Mouse (Mus musculus): Measurements from ENCODE around the gene Tmem268.

Tmem268 gene

GRCm38 (mm10) chr4:63558407-63559081, at the start of gene Tmem268:
Gene Tmem268, plus strand, starts transcription at chr4:63558781.
- DNase-seq (ENCODE audit: low spot score) = peak; percentile 73

- no peak for DNase-seq (ENCODE audit: low spot score)
Measured at GRCm38 (mm10) chr4:63512921-63513320, 45.7 kb upstream of the Tmem268 start.

GRCm38 (mm10) chr4:63514454-63514984, 44.1 kb upstream of the Tmem268 start:
- no peak for DNase-seq (ENCODE audit: low spot score)

- no peak for DNase-seq (ENCODE audit: low spot score)
Measured at GRCm38 (mm10) chr4:63515021-63515420, 43.6 kb upstream of the Tmem268 start.

- no peak for DNase-seq (ENCODE audit: low spot score)
Measured at GRCm38 (mm10) chr4:63521813-63522419, 36.7 kb upstream of the Tmem268 start.

GRCm38 (mm10) chr4:63525514-63525913, 33.1 kb upstream of the Tmem268 start:
- no peak for DNase-seq (ENCODE audit: low spot score)

- DNase-seq (ENCODE audit: low spot score) = no peak
Measured at GRCm38 (mm10) chr4:63528946-63529345, 29.6 kb upstream of the Tmem268 start.

- no peak for DNase-seq (ENCODE audit: low spot score)
Measured at GRCm38 (mm10) chr4:63530409-63530808, 28.2 kb upstream of the Tmem268 start.

- no peak for DNase-seq (ENCODE audit: low spot score)
Measured at GRCm38 (mm10) chr4:63537602-63538001, 21.0 kb upstream of the Tmem268 start.

GRCm38 (mm10) chr4:63542209-63542608, 16.4 kb upstream of the Tmem268 start:
- DNase-seq (ENCODE audit: low spot score) = no peak

GRCm38 (mm10) chr4:63543746-63544493, 14.7 kb upstream of the Tmem268 start:
- DNase-seq (ENCODE audit: low spot score) = peak; percentile 38

GRCm38 (mm10) chr4:63544494-63545230, 13.9 kb upstream of the Tmem268 start, which contains the start of gene Atp6v1g1:
Gene Atp6v1g1, plus strand, starts transcription at chr4:63544772.
- peak; percentile 96 for DNase-seq (ENCODE audit: low spot score)

GRCm38 (mm10) chr4:63545231-63545958, 13.2 kb upstream of the Tmem268 start:
- DNase-seq (ENCODE audit: low spot score) = no peak

GRCm38 (mm10) chr4:63546441-63547055, 12.0 kb upstream of the Tmem268 start:
- no peak for DNase-seq (ENCODE audit: low spot score)

GRCm38 (mm10) chr4:63547799-63548198, 10.8 kb upstream of the Tmem268 start:
- DNase-seq (ENCODE audit: low spot score) = no peak

- no peak for DNase-seq (ENCODE audit: low spot score)
Measured at GRCm38 (mm10) chr4:63548491-63548890, 10.1 kb upstream of the Tmem268 start.

GRCm38 (mm10) chr4:63550908-63551307, 7.7 kb upstream of the Tmem268 start:
- no peak for DNase-seq (ENCODE audit: low spot score)

GRCm38 (mm10) chr4:63552865-63553264, 5.7 kb upstream of the Tmem268 start:
- DNase-seq (ENCODE audit: low spot score) = no peak

GRCm38 (mm10) chr4:63553789-63554576, 4.6 kb upstream of the Tmem268 start:
- no peak for DNase-seq (ENCODE audit: low spot score)

- DNase-seq (ENCODE audit: low spot score) = no peak
Measured at GRCm38 (mm10) chr4:63554616-63555015, 4.0 kb upstream of the Tmem268 start.

All from testis, postnatal 14 days (tissue).